Mouse (Mus musculus): ENCODE measurements at regions not wholly inside any gene's neighbourhood (a gene's known extent, or its start where the extent isn't known, plus 50 kb on each side); places are given as distances from the start of the nearest gene placed in this dataset.

- Histone ChIP-seq H3K4me3 (ENCODE audit: low read depth, low read length) (no peak overlapping the region), H3K27me3 (ENCODE audit: insufficient read depth, low read length) (peaks cover 3% of the 10 kb centered on the region; the same call in 1 of the 2 replicates), H3K36me3 (replicated peaks; ENCODE audit: insufficient read depth, low read length) (no peaks in the 10 kb centered on the region), H3K4me1 (ENCODE audit: insufficient read depth) (no peaks in the 10 kb centered on the region), H3K27ac (ENCODE audit: low read depth) (no peak overlapping the region), H3K4me2 (ENCODE audit: low read depth, low read length) (no peak overlapping the region), H3K9me3 (ENCODE audit: low read length) (no peaks in the 10 kb centered on the region), H3K9ac (replicated peaks) (no peak overlapping the region)
- no peak for TF ChIP-seq CTCF (IDR thresholded peaks at IDR 0.05; ENCODE audit: low read depth)
- TF ChIP-seq EP300 (IDR thresholded peaks at IDR 0.05; ENCODE audit: low read depth), result no peak
- DNase-seq, result no peak
- ATAC-seq, result no peak
- WGBS (ENCODE audit: insufficient replicate concordance), result 40% methylated on average over 11 of the region's 11 CpGs
Observed at GRCm38 (mm10) chr15:102776218-102776850, 54.4 kb upstream of the Calcoco1 start.

DNA sequence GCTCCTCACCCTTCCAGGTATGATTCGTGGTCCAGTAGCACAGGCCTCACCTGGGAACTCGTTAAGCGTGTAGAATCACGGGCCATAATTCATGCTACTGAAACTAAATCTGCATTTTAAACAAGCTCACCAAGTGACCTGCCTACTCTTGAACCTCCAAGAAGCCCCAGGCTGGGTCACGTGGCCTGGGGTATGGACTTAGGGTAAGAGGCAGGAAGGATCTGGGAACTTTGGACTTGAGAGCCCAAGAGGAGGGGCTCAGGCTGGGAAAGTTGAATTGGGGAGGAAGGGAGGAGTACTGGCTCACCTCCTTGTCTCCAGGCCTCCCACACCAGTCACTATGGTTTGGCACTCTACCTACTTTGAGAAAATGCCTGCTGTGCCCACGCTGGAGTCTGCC lies 58.6 kb upstream of the Calcoco1 start:
- ATAC-seq (no peak), DNase-seq (no peak)
- H3K9me3 ChIP-seq (ENCODE audit: low read length), result no peaks in the 10 kb centered on the region
- TF ChIP-seq CTCF (IDR thresholded peaks at IDR 0.05; ENCODE audit: low read depth) (no peak), EP300 (IDR thresholded peaks at IDR 0.05; ENCODE audit: low read depth) (no peak)
- peaks cover 9% of the 10 kb centered on the region for H3K27me3 ChIP-seq (ENCODE audit: insufficient read depth, low read length)
- 71% methylated on average over 6 of the region's 6 CpGs for WGBS (ENCODE audit: insufficient replicate concordance)
- no peaks in the 10 kb centered on the region for H3K36me3 ChIP-seq (replicated peaks; ENCODE audit: insufficient read depth, low read length)
- no peaks in the 10 kb centered on the region for H3K4me1 ChIP-seq (ENCODE audit: insufficient read depth)
- no peak overlapping the region for H3K27ac ChIP-seq (ENCODE audit: low read depth)
- H3K4me2 ChIP-seq (ENCODE audit: low read depth, low read length), result no peak overlapping the region
- no peak overlapping the region for H3K9ac ChIP-seq (replicated peaks)
- H3K4me3 ChIP-seq (ENCODE audit: low read depth, low read length), result no peak overlapping the region

DNA sequence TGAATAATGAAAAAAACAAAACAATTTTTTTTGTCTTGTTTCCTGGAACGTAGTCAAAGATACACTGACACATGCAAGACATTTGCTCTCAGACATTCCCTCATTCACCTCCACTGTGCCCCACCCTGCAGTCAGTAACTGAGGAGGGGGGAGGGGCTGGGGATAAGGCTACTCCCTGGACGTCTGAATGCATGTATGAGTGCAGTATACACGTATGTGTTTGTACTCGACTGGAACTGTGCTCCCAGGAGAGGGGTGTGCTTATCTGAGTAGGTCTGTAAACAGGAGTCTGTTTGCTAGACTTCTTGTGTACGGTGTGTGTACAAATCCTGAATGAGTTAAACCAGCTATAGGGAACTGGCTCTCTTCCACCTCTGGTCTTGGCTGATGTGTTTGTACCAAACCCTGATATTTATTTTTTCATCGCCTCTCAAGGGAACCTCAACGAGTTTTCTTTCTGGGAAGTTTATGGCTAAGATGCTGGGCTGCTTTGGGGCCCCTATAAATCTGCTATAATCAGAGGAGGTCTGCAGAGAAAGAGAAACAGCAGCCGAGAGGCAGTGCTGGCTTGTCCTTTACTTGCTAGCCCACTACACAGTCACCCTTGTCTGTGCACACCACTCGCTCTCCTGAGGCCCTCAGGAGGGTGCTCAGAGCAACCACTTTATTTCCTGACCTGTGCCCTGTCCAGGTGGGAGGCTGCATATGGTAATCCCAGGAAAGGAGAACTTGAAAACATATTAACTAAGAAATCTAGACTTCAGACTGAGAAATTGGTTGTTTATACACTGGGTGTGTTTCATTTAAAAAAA lies 61.2 kb upstream of the Calcoco1 start:
- no peaks in the 10 kb centered on the region for H3K4me1 ChIP-seq (ENCODE audit: insufficient read depth)
- ATAC-seq, result no peak
- H3K36me3 ChIP-seq (replicated peaks; ENCODE audit: insufficient read depth, low read length), result no peaks in the 10 kb centered on the region
- H3K4me2 ChIP-seq (ENCODE audit: low read depth, low read length), result no peak overlapping the region
- 35% methylated on average over 9 of the region's 9 CpGs for WGBS (ENCODE audit: insufficient replicate concordance)
- H3K9me3 ChIP-seq (ENCODE audit: low read length), result no peaks in the 10 kb centered on the region
- H3K27ac ChIP-seq (ENCODE audit: low read depth), result no peak overlapping the region
- H3K27me3 ChIP-seq (ENCODE audit: insufficient read depth, low read length), result peaks cover 22% of the 10 kb centered on the region
- DNase-seq, result no peak
- H3K4me3 ChIP-seq (ENCODE audit: low read depth, low read length), result no peak overlapping the region
- TF ChIP-seq EP300 (IDR thresholded peaks at IDR 0.05; ENCODE audit: low read depth) (no peak), CTCF (IDR thresholded peaks at IDR 0.05; ENCODE audit: low read depth) (no peak)
- H3K9ac ChIP-seq (replicated peaks), result no peak overlapping the region

- no peak overlapping the region for H3K4me3 ChIP-seq (ENCODE audit: low read depth, low read length)
- H3K36me3 ChIP-seq (replicated peaks; ENCODE audit: insufficient read depth, low read length), result no peaks in the 10 kb centered on the region
- H3K9me3 ChIP-seq (ENCODE audit: low read length), result no peaks in the 10 kb centered on the region
- 27% methylated on average over 10 of the region's 10 CpGs for WGBS (ENCODE audit: insufficient replicate concordance)
- H3K4me2 ChIP-seq (ENCODE audit: low read depth, low read length), result no peak overlapping the region
- H3K27ac ChIP-seq (ENCODE audit: low read depth), result no peak overlapping the region
- no peak for TF ChIP-seq EP300 (IDR thresholded peaks at IDR 0.05; ENCODE audit: low read depth)
- peak; percentile 78 for TF ChIP-seq CTCF (IDR thresholded peaks at IDR 0.05; ENCODE audit: low read depth)
- H3K27me3 ChIP-seq (ENCODE audit: insufficient read depth, low read length), result peaks cover 22% of the 10 kb centered on the region
- no peaks in the 10 kb centered on the region for H3K4me1 ChIP-seq (ENCODE audit: insufficient read depth)
- ATAC-seq (no peak), DNase-seq (peak; percentile 68)
- no peak overlapping the region for H3K9ac ChIP-seq (replicated peaks)
Observed at GRCm38 (mm10) chr15:102785055-102785820, 63.3 kb upstream of the Calcoco1 start.

DNA sequence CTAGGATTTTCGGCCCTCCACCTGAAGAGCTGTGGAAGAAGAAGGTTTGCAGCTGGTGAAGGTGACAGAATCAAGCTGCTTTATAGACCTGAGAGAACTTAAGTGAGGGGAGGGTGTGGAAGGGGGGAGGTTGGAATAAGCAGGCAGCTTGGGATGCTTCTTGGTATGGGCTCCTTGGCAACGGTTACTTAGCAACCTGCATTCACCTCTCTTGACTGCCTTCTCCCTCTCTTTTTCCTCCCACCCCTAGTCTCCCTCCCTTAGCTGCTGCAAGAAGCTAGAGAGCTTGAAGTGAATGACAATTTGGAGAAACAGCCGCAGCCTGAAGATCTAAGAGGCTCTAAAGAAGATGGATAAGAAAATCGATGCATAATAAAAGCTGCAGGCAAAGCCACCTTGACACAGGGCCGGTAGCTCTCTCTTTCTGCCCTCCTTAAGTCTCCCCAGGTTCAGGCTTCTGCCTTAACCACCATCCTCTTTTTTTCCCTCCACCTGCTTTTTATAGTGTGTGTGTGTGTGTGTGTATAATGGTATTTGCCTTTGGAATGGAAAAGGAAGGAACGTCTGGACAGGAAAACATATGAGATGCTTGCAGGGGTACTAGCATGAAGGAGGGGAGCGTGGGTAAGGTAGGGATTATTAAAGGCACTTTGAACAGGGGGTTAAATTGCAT lies 67.0 kb upstream of the Calcoco1 start:
- Histone ChIP-seq H3K4me2 (ENCODE audit: low read depth, low read length) (no peak overlapping the region), H3K9ac (replicated peaks) (no peak overlapping the region), H3K27me3 (ENCODE audit: insufficient read depth, low read length) (peaks cover 19% of the 10 kb centered on the region), H3K4me3 (ENCODE audit: low read depth, low read length) (no peak overlapping the region), H3K27ac (ENCODE audit: low read depth) (no peak overlapping the region), H3K36me3 (replicated peaks; ENCODE audit: insufficient read depth, low read length) (no peaks in the 10 kb centered on the region), H3K4me1 (ENCODE audit: insufficient read depth) (no peaks in the 10 kb centered on the region), H3K9me3 (ENCODE audit: low read length) (no peaks in the 10 kb centered on the region)
- WGBS (ENCODE audit: insufficient replicate concordance), result 52% methylated on average over 7 of the region's 7 CpGs
- DNase-seq (no peak), ATAC-seq (no peak)
- TF ChIP-seq CTCF (IDR thresholded peaks at IDR 0.05; ENCODE audit: low read depth), result no peak
- no peak for TF ChIP-seq EP300 (IDR thresholded peaks at IDR 0.05; ENCODE audit: low read depth)
